Mouse (Mus musculus) embryonic fibroblast, embryonic 13.5 days (primary cell): ENCODE results near the gene Cerkl. TPM values are rescaled to one million over a fixed set of nuclear protein-coding genes. Genes with fewer than 3 reads are reported as not detected.

Experiments
- H3K27ac ChIP-seq: 2 replicates; pipeline ENCODE4 v1.5.1; 2012; ENCODE audit warnings: low read length, control low read depth, inconsistent platforms; ENCODE audit not compliant: insufficient read depth
- H3K4me1 ChIP-seq: 2 replicates; pipeline ENCODE4 v1.6.1; 2011; ENCODE audit warnings: low read length; ENCODE audit not compliant: control insufficient read depth, insufficient read depth
- H3K4me3 ChIP-seq: 2 replicates; pipeline ENCODE4 v1.5.1; 2011; ENCODE audit warnings: mild to moderate bottlenecking, control low read depth, low read length; ENCODE audit not compliant: insufficient read depth
- CTCF ChIP-seq: IDR thresholded peaks from 2 replicates; pipeline ENCODE4 v1.5.1; 2011; ENCODE audit warnings: mild to moderate bottlenecking, control low read depth, low read length, moderate library complexity, borderline replicate concordance; ENCODE audit not compliant: insufficient read depth
- POLR2A ChIP-seq: IDR thresholded peaks from 2 replicates; pipeline ENCODE4 v1.6.1; 2011; ENCODE audit warnings: low read depth, mild to moderate bottlenecking, control low read depth, low read length, moderate library complexity
- polyA plus RNA-seq: library from polyadenylated mRNA; stranded (reverse); fragments of >200 nt; gene quantifications from 2 replicates; pipeline ENCODE4 v1.2.4, GENCODE M21; 2011; ENCODE audit warnings: low read depth; ENCODE audit not compliant: missing spikeins, insufficient read length

Cerkl gene
- polyA plus RNA-seq, 1 experiment = 2.2 TPM

GRCm38 (mm10) chr2:79378346-79379086 lies 78.1 kb downstream of the Cerkl start:
- H3K4me1 ChIP-seq = no peaks in the 10 kb centered on the region
- no peak overlapping the region for H3K4me3 ChIP-seq
- H3K27ac ChIP-seq = no peak overlapping the region
- no peak for TF ChIP-seq POLR2A
- TF ChIP-seq CTCF = no peak

GRCm38 (mm10) chr2:79372486-79373200 lies 83.9 kb downstream of the Cerkl start:
- no peak overlapping the region for H3K4me3 ChIP-seq
- H3K27ac ChIP-seq = no peak overlapping the region
- no peaks in the 10 kb centered on the region for H3K4me1 ChIP-seq
- TF ChIP-seq CTCF (peak; percentile 63), POLR2A (no peak)

- TF ChIP-seq POLR2A (no peak), CTCF (no peak)
- no peaks in the 10 kb centered on the region for H3K4me1 ChIP-seq
- H3K27ac ChIP-seq = no peak overlapping the region
- no peak overlapping the region for H3K4me3 ChIP-seq
Measured at GRCm38 (mm10) chr2:79372154-79372467, 84.5 kb downstream of the Cerkl start.

- TF ChIP-seq CTCF (no peak), POLR2A (no peak)
- Histone ChIP-seq H3K4me1 (no peaks in the 10 kb centered on the region), H3K27ac (no peak overlapping the region), H3K4me3 (no peak overlapping the region)
Measured at GRCm38 (mm10) chr2:79371326-79372153, 85.0 kb downstream of the Cerkl start.

- Histone ChIP-seq H3K4me3 (no peak overlapping the region), H3K27ac (no peak overlapping the region), H3K4me1 (no peaks in the 10 kb centered on the region)
- TF ChIP-seq POLR2A = no peak
- TF ChIP-seq CTCF = no peak
Measured at GRCm38 (mm10) chr2:79370711-79371312, 85.8 kb downstream of the Cerkl start.

- TF ChIP-seq POLR2A (no peak), CTCF (no peak)
- no peaks in the 10 kb centered on the region for H3K4me1 ChIP-seq
Measured at GRCm38 (mm10) chr2:79369905-79370304, 86.7 kb downstream of the Cerkl start.

GRCm38 (mm10) chr2:79369061-79369524 lies 87.5 kb downstream of the Cerkl start:
- Histone ChIP-seq H3K4me3 (no peak overlapping the region), H3K4me1 (no peaks in the 10 kb centered on the region), H3K27ac (no peak overlapping the region)
- TF ChIP-seq CTCF (no peak), POLR2A (no peak)

More at GRCm38 (mm10) chr2:79369905-79370304, 86.7 kb downstream of the Cerkl start:
- Histone ChIP-seq H3K4me3 (no peak overlapping the region), H3K27ac (no peak overlapping the region)

GRCm38 (mm10) chr2:79368661-79369060 lies 87.9 kb downstream of the Cerkl start:
- Histone ChIP-seq H3K4me3 (no peak overlapping the region), H3K4me1 (no peaks in the 10 kb centered on the region), H3K27ac (no peak overlapping the region)
- TF ChIP-seq CTCF = no peak
- TF ChIP-seq POLR2A = no peak

GRCm38 (mm10) chr2:79367451-79368450 lies 88.8 kb downstream of the Cerkl start:
- no peaks in the 10 kb centered on the region for H3K4me1 ChIP-seq
- H3K27ac ChIP-seq = no peak overlapping the region
- no peak overlapping the region for H3K4me3 ChIP-seq
- TF ChIP-seq CTCF = no peak
- no peak for TF ChIP-seq POLR2A
